Mouse (Mus musculus): Measurements from ENCODE around the gene Tex45. TPM values are rescaled to one million over a fixed set of nuclear protein-coding genes. Genes with fewer than 3 reads are reported as not detected.

The Tex45 gene
- polyA plus RNA-seq (2015; fragmentation: Nextera tagmentation; extraction: Ambion mirVana): 0.50 and 0.61 TPM in 2 replicates

- H3K4me2 ChIP-seq: no peak within 1 kb of the TSS
- H3K4me3 ChIP-seq (replicated peaks): no peak within 1 kb of the TSS
- H3K36me3 ChIP-seq: no peaks in the 10 kb centered on the region
- H3K27me3 ChIP-seq (replicated peaks): no peaks in the 10 kb centered on the region
- H3K9me3 ChIP-seq (replicated peaks): no peaks in the 10 kb centered on the region
- H3K27ac ChIP-seq (replicated peaks): no peak within 1 kb of the TSS
- peaks cover 12% of the 10 kb centered on the region for H3K4me1 ChIP-seq
- no peak for ATAC-seq (ENCODE audit: low FRiP score)
- H3K9ac ChIP-seq (replicated peaks): no peak within 1 kb of the TSS
Measured at GRCm38 (mm10) chr8:3470562-3470961, at the start of gene Tex45. TSS of gene Tex45 (plus strand) at chr8:3470862.

GRCm38 (mm10) chr8:3421507-3421906, 49.2 kb upstream of the Tex45 start:
- H3K4me2 ChIP-seq: no peak overlapping the region
- no peak for ATAC-seq (ENCODE audit: low FRiP score)
- no peaks in the 10 kb centered on the region for H3K27me3 ChIP-seq (replicated peaks)
- H3K4me1 ChIP-seq: peaks cover 21% of the 10 kb centered on the region
- no peaks in the 10 kb centered on the region for H3K36me3 ChIP-seq
- no peak overlapping the region for H3K4me3 ChIP-seq (replicated peaks)
- WGBS: 85% methylated on average over 5 of the region's 5 CpGs
- no peak overlapping the region for H3K27ac ChIP-seq (replicated peaks)
- H3K9me3 ChIP-seq (replicated peaks): no peaks in the 10 kb centered on the region
- no peak overlapping the region for H3K9ac ChIP-seq (replicated peaks)

GRCm38 (mm10) chr8:3425217-3425616, 45.4 kb upstream of the Tex45 start:
- H3K9me3 ChIP-seq (replicated peaks): no peaks in the 10 kb centered on the region
- H3K36me3 ChIP-seq: peaks cover 15% of the 10 kb centered on the region
- no peak overlapping the region for H3K4me2 ChIP-seq
- H3K4me3 ChIP-seq (replicated peaks): no peak overlapping the region
- 0 out of 2 replicates have a peak, but pooled peaks cover 4% of the 10 kb centered on the region for H3K4me1 ChIP-seq
- no peak for ATAC-seq (ENCODE audit: low FRiP score)
- WGBS: 93% methylated on average over 5 of the region's 5 CpGs
- no peak overlapping the region for H3K27ac ChIP-seq (replicated peaks)
- H3K27me3 ChIP-seq (replicated peaks): no peaks in the 10 kb centered on the region
- H3K9ac ChIP-seq (replicated peaks): no peak overlapping the region

GRCm38 (mm10) chr8:3426211-3426610, 44.5 kb upstream of the Tex45 start:
- Histone ChIP-seq H3K36me3 (peaks cover 21% of the 10 kb centered on the region), H3K4me2 (no peak overlapping the region), H3K27me3 (replicated peaks) (no peaks in the 10 kb centered on the region), H3K4me3 (replicated peaks) (no peak overlapping the region), H3K4me1 (no peaks in the 10 kb centered on the region), H3K27ac (replicated peaks) (no peak overlapping the region), H3K9ac (replicated peaks) (no peak overlapping the region), H3K9me3 (replicated peaks) (no peaks in the 10 kb centered on the region)
- 92% methylated on average over 3 of the region's 3 CpGs for WGBS
- no peak for ATAC-seq (ENCODE audit: low FRiP score)

GRCm38 (mm10) chr8:3428426-3428825, 42.2 kb upstream of the Tex45 start:
- H3K4me2 ChIP-seq: no peak overlapping the region
- peaks cover 41% of the 10 kb centered on the region for H3K36me3 ChIP-seq
- no peaks in the 10 kb centered on the region for H3K27me3 ChIP-seq (replicated peaks)
- H3K9me3 ChIP-seq (replicated peaks): no peaks in the 10 kb centered on the region
- ATAC-seq (ENCODE audit: low FRiP score): no peak
- no peaks in the 10 kb centered on the region for H3K4me1 ChIP-seq
- H3K4me3 ChIP-seq (replicated peaks): no peak overlapping the region
- H3K9ac ChIP-seq (replicated peaks): no peak overlapping the region
- 89% methylated on average over 2 of the region's 2 CpGs for WGBS
- H3K27ac ChIP-seq (replicated peaks): no peak overlapping the region

- ATAC-seq (ENCODE audit: low FRiP score): no peak
- Histone ChIP-seq H3K27me3 (replicated peaks) (no peaks in the 10 kb centered on the region), H3K36me3 (peaks cover 54% of the 10 kb centered on the region), H3K4me3 (replicated peaks) (no peak overlapping the region), H3K4me2 (no peak overlapping the region), H3K9me3 (replicated peaks) (no peaks in the 10 kb centered on the region), H3K27ac (replicated peaks) (no peak overlapping the region), H3K9ac (replicated peaks) (no peak overlapping the region), H3K4me1 (no peaks in the 10 kb centered on the region)
- WGBS: 82% methylated on average over 2 of the region's 2 CpGs
Measured at GRCm38 (mm10) chr8:3429966-3430365, 40.7 kb upstream of the Tex45 start.

GRCm38 (mm10) chr8:3431113-3431512, 39.5 kb upstream of the Tex45 start:
- H3K36me3 ChIP-seq: peaks cover 63% of the 10 kb centered on the region
- H3K27me3 ChIP-seq (replicated peaks): no peaks in the 10 kb centered on the region
- no peak for ATAC-seq (ENCODE audit: low FRiP score)
- no peak overlapping the region for H3K4me2 ChIP-seq
- H3K27ac ChIP-seq (replicated peaks): no peak overlapping the region
- H3K9ac ChIP-seq (replicated peaks): no peak overlapping the region
- H3K4me3 ChIP-seq (replicated peaks): no peak overlapping the region
- H3K4me1 ChIP-seq: no peaks in the 10 kb centered on the region
- H3K9me3 ChIP-seq (replicated peaks): no peaks in the 10 kb centered on the region
- WGBS: 89% methylated on average over 3 of the region's 3 CpGs

- Histone ChIP-seq H3K4me1 (no peaks in the 10 kb centered on the region), H3K4me3 (replicated peaks) (no peak overlapping the region), H3K9ac (replicated peaks) (no peak overlapping the region), H3K9me3 (replicated peaks) (no peaks in the 10 kb centered on the region), H3K27me3 (replicated peaks) (no peaks in the 10 kb centered on the region), H3K27ac (replicated peaks) (no peak overlapping the region), H3K36me3 (peaks cover 87% of the 10 kb centered on the region), H3K4me2 (no peak overlapping the region)
- ATAC-seq (ENCODE audit: low FRiP score): no peak
- WGBS: 81% methylated on average over 6 of the region's 6 CpGs
Measured at GRCm38 (mm10) chr8:3436492-3436891, 34.2 kb upstream of the Tex45 start.

- H3K36me3 ChIP-seq: peaks cover 69% of the 10 kb centered on the region
- H3K4me2 ChIP-seq: no peak overlapping the region
- no peak overlapping the region for H3K27ac ChIP-seq (replicated peaks)
- no peaks in the 10 kb centered on the region for H3K4me1 ChIP-seq
- no peaks in the 10 kb centered on the region for H3K9me3 ChIP-seq (replicated peaks)
- no peaks in the 10 kb centered on the region for H3K27me3 ChIP-seq (replicated peaks)
- H3K4me3 ChIP-seq (replicated peaks): no peak overlapping the region
- WGBS: 83% methylated on average over 12 of the region's 12 CpGs
- no peak for ATAC-seq (ENCODE audit: low FRiP score)
- H3K9ac ChIP-seq (replicated peaks): no peak overlapping the region
Measured at GRCm38 (mm10) chr8:3439510-3439909, 31.2 kb upstream of the Tex45 start.

- H3K4me1 ChIP-seq: no peaks in the 10 kb centered on the region
- H3K27ac ChIP-seq (replicated peaks): no peak overlapping the region
- H3K9me3 ChIP-seq (replicated peaks): no peaks in the 10 kb centered on the region
- WGBS: 90% methylated on average over 2 of the region's 2 CpGs
- no peak overlapping the region for H3K4me2 ChIP-seq
- ATAC-seq (ENCODE audit: low FRiP score): no peak
- no peak overlapping the region for H3K4me3 ChIP-seq (replicated peaks)
- peaks cover 79% of the 10 kb centered on the region for H3K36me3 ChIP-seq
- no peak overlapping the region for H3K9ac ChIP-seq (replicated peaks)
- H3K27me3 ChIP-seq (replicated peaks): no peaks in the 10 kb centered on the region
Measured at GRCm38 (mm10) chr8:3449226-3449625, 21.4 kb upstream of the Tex45 start.

- Histone ChIP-seq H3K4me3 (replicated peaks) (no peak overlapping the region), H3K27me3 (replicated peaks) (no peaks in the 10 kb centered on the region), H3K27ac (replicated peaks) (no peak overlapping the region), H3K4me1 (no peaks in the 10 kb centered on the region), H3K9me3 (replicated peaks) (no peaks in the 10 kb centered on the region), H3K4me2 (no peak overlapping the region), H3K36me3 (peaks cover 87% of the 10 kb centered on the region), H3K9ac (replicated peaks) (no peak overlapping the region)
- ATAC-seq (ENCODE audit: low FRiP score): peak; percentile 64; the same call in 1 of the 2 replicates
- 35% methylated on average over 5 of the region's 5 CpGs for WGBS
Measured at GRCm38 (mm10) chr8:3450670-3451069, 20.0 kb upstream of the Tex45 start.

GRCm38 (mm10) chr8:3451992-3452391, 18.7 kb upstream of the Tex45 start:
- Histone ChIP-seq H3K4me2 (no peak overlapping the region), H3K27ac (replicated peaks) (no peak overlapping the region), H3K4me1 (no peaks in the 10 kb centered on the region), H3K9me3 (replicated peaks) (no peaks in the 10 kb centered on the region), H3K36me3 (peaks cover 89% of the 10 kb centered on the region), H3K9ac (replicated peaks) (no peak overlapping the region), H3K4me3 (replicated peaks) (no peak overlapping the region), H3K27me3 (replicated peaks) (no peaks in the 10 kb centered on the region)
- WGBS: 98% methylated on average over 25 of the region's 25 CpGs
- no peak for ATAC-seq (ENCODE audit: low FRiP score)

GRCm38 (mm10) chr8:3463248-3463647, 7.4 kb upstream of the Tex45 start:
- no peaks in the 10 kb centered on the region for H3K27me3 ChIP-seq (replicated peaks)
- WGBS: 87% methylated on average over 2 of the region's 2 CpGs

More at GRCm38 (mm10) chr8:3463248-3463647, 7.4 kb upstream of the Tex45 start:
- Histone ChIP-seq H3K4me1 (peaks cover 12% of the 10 kb centered on the region), H3K4me3 (replicated peaks) (no peak overlapping the region), H3K9ac (replicated peaks) (no peak overlapping the region), H3K9me3 (replicated peaks) (no peaks in the 10 kb centered on the region), H3K36me3 (no peaks in the 10 kb centered on the region), H3K4me2 (no peak overlapping the region), H3K27ac (replicated peaks) (no peak overlapping the region)
- no peak for ATAC-seq (ENCODE audit: low FRiP score)
